Mouse (Mus musculus): ENCODE results near the gene Dppa2.

DNA sequence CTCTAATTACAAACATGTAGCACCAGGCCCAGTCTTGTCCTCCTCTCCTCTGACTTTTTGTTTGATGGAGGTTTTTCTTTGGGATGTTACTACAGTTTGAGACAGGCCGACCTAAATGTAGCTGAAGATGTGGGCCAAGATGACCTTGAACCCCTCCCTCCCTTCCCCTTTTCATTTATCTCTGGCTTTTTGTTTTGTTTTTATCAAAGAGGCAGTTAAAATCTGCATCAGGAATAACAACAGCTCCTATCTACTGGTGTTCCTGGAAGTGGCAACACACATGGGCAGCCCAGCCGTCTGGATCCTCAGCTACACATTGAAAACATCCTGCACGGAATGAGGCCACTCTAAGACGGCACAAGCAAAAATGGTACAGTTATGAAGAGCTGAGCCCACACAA is 37.9 kb upstream of the Dppa2 start:
- TF ChIP-seq CTCF (conservative IDR thresholded peaks at IDR 0.05; ENCODE audit: low read length) (no peak), POU5F1 (IDR thresholded peaks at IDR 0.05; ENCODE audit: borderline replicate concordance, low read length) (no peak), NANOG (IDR thresholded peaks at IDR 0.05; ENCODE audit: borderline replicate concordance, low read length) (no peak; the same call in 1 of the 2 replicates)
